Mouse (Mus musculus): ENCODE results near the gene Vangl1. TPM values are rescaled to one million over a fixed set of nuclear protein-coding genes. Genes with fewer than 3 reads are reported as not detected.

The Vangl1 gene
- total and polyA plus RNA-seq, 3 experiments = not detected

DNA sequence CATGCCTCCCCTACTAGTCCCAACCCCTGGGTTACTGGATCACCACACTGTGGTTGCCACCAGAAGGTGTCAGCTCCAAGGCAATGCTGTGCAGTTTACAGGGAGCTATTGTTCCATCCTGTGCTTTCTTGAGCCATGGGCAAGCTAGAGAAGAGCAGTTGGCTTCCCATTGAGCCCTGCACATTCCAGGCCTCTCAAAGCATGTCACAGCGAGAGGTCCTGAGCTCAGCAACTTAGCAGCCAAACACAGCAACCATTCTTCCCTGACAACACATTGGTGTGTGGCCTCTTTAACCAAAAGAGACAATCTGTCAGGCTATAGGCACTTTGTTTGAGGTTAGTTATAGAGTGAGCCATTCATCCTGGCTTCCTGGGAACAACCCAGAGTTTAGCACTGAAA, 78.9 kb downstream of the Vangl1 start:
- dilution Hi-C loops (cut with MboI; ENCODE audit: extremely low pct_ligation_motif_present, extremely low pct_unique_long_range_greater_than_20kb, low sequenced_read_pairs) = no loop called here
- Histone ChIP-seq H3K9ac (ENCODE audit: insufficient read depth, low read depth) (no peak overlapping the region), H3K79me2 (replicated peaks; ENCODE audit: control insufficient read depth, extremely low read depth, insufficient read depth, poor library complexity, severe bottlenecking) (no peaks in the 10 kb centered on the region), H3K27ac (ENCODE audit: insufficient read depth, low read depth) (no peak overlapping the region), H3K27me3 (replicated peaks) (no peaks in the 10 kb centered on the region), H3K4me1 (ENCODE audit: control insufficient read depth in 1 of 2, insufficient read depth in 2 of 2) (no peaks in the 10 kb centered on the region), H3K4me2 (ENCODE audit: insufficient read depth, low read depth, poor library complexity, severe bottlenecking) (no peak overlapping the region), H3K36me3 (replicated peaks in 1 of 2; ENCODE audit: control insufficient read depth in 1 of 2, insufficient read depth in 1 of 2, low read length in 1 of 2) (no peaks in the 10 kb centered on the region), H3K9me3 (replicated peaks; ENCODE audit: low read length) (no peaks in the 10 kb centered on the region), H3K4me3 (replicated peaks in 1 of 3; ENCODE audit: low read depth in 2 of 3, low read length in 2 of 3, poor library complexity in 1 of 3) (no peak overlapping the region)
- no peak for DNase-seq (ENCODE audit: extremely low read depth)
- in situ Hi-C loops (cut with MboI; ENCODE audit: low pct_ligation_motif_present, low pct_unique_long_range_greater_than_20kb, low sequenced_read_pairs) = no loop called here
- TF ChIP-seq GABPA (IDR thresholded peaks at IDR 0.05; ENCODE audit: insufficient replicate concordance, low read depth, low read length) = no peak
- no peak for TF ChIP-seq RCOR1 (conservative IDR thresholded peaks at IDR 0.05; ENCODE audit: low read depth, low read length)
- no peak for TF ChIP-seq MAX (IDR thresholded peaks at IDR 0.05; ENCODE audit: low read length)
- no peak for TF ChIP-seq SIN3A (IDR thresholded peaks at IDR 0.05; ENCODE audit: low read length)
- TF ChIP-seq POLR2A (IDR thresholded peaks at IDR 0.05; ENCODE audit: low read depth, low read length) = no peak
- TF ChIP-seq NELFE (IDR thresholded peaks at IDR 0.05; ENCODE audit: low read depth, low read length) = no peak
- no peak for TF ChIP-seq E2F4 (IDR thresholded peaks at IDR 0.05; ENCODE audit: insufficient replicate concordance, low read depth, low read length)
- no peak for TF ChIP-seq RAD21 (IDR thresholded peaks at IDR 0.05; ENCODE audit: low read depth, low read length)
- no peak for TF ChIP-seq ELF1 (IDR thresholded peaks at IDR 0.05; ENCODE audit: low read depth, low read length)
- TF ChIP-seq CTCF (conservative IDR thresholded peaks at IDR 0.05 in 1 of 2, IDR thresholded peaks at IDR 0.05 in 1 of 2; ENCODE audit: low read depth in 2 of 2, low read length in 2 of 2) = no peak
- TF ChIP-seq JUN (IDR thresholded peaks at IDR 0.05; ENCODE audit: insufficient read depth, low read depth, low read length) = no peak
- no peak for TF ChIP-seq MAZ (IDR thresholded peaks at IDR 0.05; ENCODE audit: low read depth, low read length)

DNA sequence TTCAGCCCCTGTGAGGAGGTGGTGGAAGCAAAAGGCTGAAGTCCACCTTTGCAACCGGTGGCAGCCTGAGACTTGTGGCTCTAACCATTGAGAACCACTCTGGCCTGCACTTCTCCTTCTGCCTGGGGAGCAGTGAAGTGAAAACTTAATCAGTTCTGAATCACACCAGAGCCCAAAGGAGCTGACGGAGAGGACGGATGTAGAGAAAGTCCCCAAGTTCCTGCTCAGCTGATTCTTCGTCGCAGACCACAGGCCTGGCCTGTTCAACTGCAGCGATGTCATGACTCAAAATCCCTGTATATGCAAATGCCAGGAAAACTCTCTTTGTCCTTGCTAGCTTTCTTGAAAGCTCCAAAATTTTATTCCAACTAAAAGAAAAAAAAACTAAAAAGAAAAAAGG, 80.8 kb downstream of the Vangl1 start:
- TF ChIP-seq JUN (IDR thresholded peaks at IDR 0.05; ENCODE audit: insufficient read depth, low read depth, low read length) = no peak
- no peak for TF ChIP-seq IRF4 (IDR thresholded peaks at IDR 0.05; ENCODE audit: low read depth, low read length)
- no peak for TF ChIP-seq USF2 (conservative IDR thresholded peaks at IDR 0.05; ENCODE audit: low read depth, low read length)
- no peak for TF ChIP-seq MXI1 (IDR thresholded peaks at IDR 0.05; ENCODE audit: low read depth, low read length)
- no peak for TF ChIP-seq KAT2A (IDR thresholded peaks at IDR 0.05; ENCODE audit: insufficient replicate concordance, low read length)
- TF ChIP-seq E2F4 (IDR thresholded peaks at IDR 0.05; ENCODE audit: insufficient replicate concordance, low read depth, low read length) = no peak
- TF ChIP-seq ZNF384 (IDR thresholded peaks at IDR 0.05; ENCODE audit: low read depth, low read length) = no peak
- no peak for TF ChIP-seq MAX (IDR thresholded peaks at IDR 0.05; ENCODE audit: low read length)
- no peak for TF ChIP-seq ZMIZ1 (IDR thresholded peaks at IDR 0.05; ENCODE audit: low read depth, low read length)
- no peak for TF ChIP-seq TBP (conservative IDR thresholded peaks at IDR 0.05; ENCODE audit: low read depth, low read length)
- no peak for TF ChIP-seq MAFK (IDR thresholded peaks at IDR 0.05; ENCODE audit: insufficient replicate concordance, low read length)
- TF ChIP-seq HCFC1 (IDR thresholded peaks at IDR 0.05; ENCODE audit: low read depth, low read length) = no peak
- TF ChIP-seq CHD1 (IDR thresholded peaks at IDR 0.05; ENCODE audit: low read depth, low read length) = no peak
- dilution Hi-C loops (cut with MboI; ENCODE audit: extremely low pct_ligation_motif_present, extremely low pct_unique_long_range_greater_than_20kb, low sequenced_read_pairs) = no loop called here

More for the DNA sequence above, 80.8 kb downstream of the Vangl1 start:
- H3K4me3 ChIP-seq (replicated peaks in 1 of 3; ENCODE audit: low read depth in 2 of 3, low read length in 2 of 3, poor library complexity in 1 of 3) = no peak overlapping the region
- no peaks in the 10 kb centered on the region for H3K4me1 ChIP-seq (ENCODE audit: control insufficient read depth in 1 of 2, insufficient read depth in 2 of 2)
- DNase-seq (ENCODE audit: extremely low read depth) = no peak
- H3K79me2 ChIP-seq (replicated peaks; ENCODE audit: control insufficient read depth, extremely low read depth, insufficient read depth, poor library complexity, severe bottlenecking) = no peaks in the 10 kb centered on the region
- no peaks in the 10 kb centered on the region for H3K27me3 ChIP-seq (replicated peaks)
- in situ Hi-C loops (cut with MboI; ENCODE audit: low pct_ligation_motif_present, low pct_unique_long_range_greater_than_20kb, low sequenced_read_pairs) = no loop called here
- no peaks in the 10 kb centered on the region for H3K9me3 ChIP-seq (replicated peaks; ENCODE audit: low read length)
- H3K4me2 ChIP-seq (ENCODE audit: insufficient read depth, low read depth, poor library complexity, severe bottlenecking) = no peak overlapping the region
- H3K27ac ChIP-seq (ENCODE audit: insufficient read depth, low read depth) = no peak overlapping the region
- no peak overlapping the region for H3K9ac ChIP-seq (ENCODE audit: insufficient read depth, low read depth)
- no peaks in the 10 kb centered on the region for H3K36me3 ChIP-seq (replicated peaks in 1 of 2; ENCODE audit: control insufficient read depth in 1 of 2, insufficient read depth in 1 of 2, low read length in 1 of 2)

Measured in CH12.LX (cell line).